Mouse (Mus musculus): ENCODE data around the gene Tlr4. TPM values are rescaled to one million over a fixed set of nuclear protein-coding genes. Genes with fewer than 3 reads are reported as not detected.

The Tlr4 gene
- 0.98 and 1.3 TPM in 2 replicates for polyA plus RNA-seq (2015; fragmentation: Nextera tagmentation; extraction: Ambion mirVana)

- Histone ChIP-seq H3K9me3 (no peaks in the 10 kb centered on the region), H3K9ac (peak within 1 kb of the TSS; percentile 31; the same call in 1 of the 2 replicates), H3K4me1 (peaks cover 13% of the 10 kb centered on the region), H3K27me3 (no peaks in the 10 kb centered on the region), H3K4me3 (peak within 1 kb of the TSS; percentile 25), H3K36me3 (no peaks in the 10 kb centered on the region), H3K27ac (peak within 1 kb of the TSS; percentile 55), H3K4me2 (replicated peaks) (peak within 1 kb of the TSS; percentile 51)
- WGBS = 47% methylated on average over 11 of the region's 11 CpGs
- ATAC-seq (ENCODE audit: low FRiP score, low read depth) = peak; percentile 71; the same call in 1 of the 2 replicates
Measured at GRCm38 (mm10) chr4:66827463-66828162, at the start of gene Tlr4. Gene Tlr4, plus strand, starts transcription at chr4:66827584.

GRCm38 (mm10) chr4:66794283-66794682 lies 33.1 kb upstream of the Tlr4 start:
- Histone ChIP-seq H3K36me3 (no peaks in the 10 kb centered on the region), H3K9ac (no peak overlapping the region), H3K4me3 (no peak overlapping the region), H3K4me2 (replicated peaks) (no peak overlapping the region), H3K4me1 (no peaks in the 10 kb centered on the region), H3K9me3 (no peaks in the 10 kb centered on the region), H3K27me3 (no peaks in the 10 kb centered on the region), H3K27ac (no peak overlapping the region)
- ATAC-seq (ENCODE audit: low FRiP score, low read depth) = peak; percentile 19; the same call in 1 of the 2 replicates
- 77% methylated on average over 2 of the region's 2 CpGs for WGBS

GRCm38 (mm10) chr4:66796683-66797082 lies 30.7 kb upstream of the Tlr4 start:
- Histone ChIP-seq H3K4me2 (replicated peaks) (no peak overlapping the region), H3K9ac (no peak overlapping the region), H3K4me3 (no peak overlapping the region), H3K4me1 (no peaks in the 10 kb centered on the region), H3K27ac (no peak overlapping the region), H3K9me3 (no peaks in the 10 kb centered on the region), H3K27me3 (no peaks in the 10 kb centered on the region), H3K36me3 (no peaks in the 10 kb centered on the region)
- 90% methylated on average over 2 of the region's 2 CpGs for WGBS
- ATAC-seq (ENCODE audit: low FRiP score, low read depth) = no peak

GRCm38 (mm10) chr4:66804552-66805301 lies 22.7 kb upstream of the Tlr4 start:
- no peaks in the 10 kb centered on the region for H3K9me3 ChIP-seq
- no peak; the same call in 1 of the 2 replicates for ATAC-seq (ENCODE audit: low FRiP score, low read depth)
- H3K27ac ChIP-seq = no peak overlapping the region
- no peaks in the 10 kb centered on the region for H3K27me3 ChIP-seq
- H3K4me3 ChIP-seq = no peak overlapping the region
- H3K9ac ChIP-seq = no peak overlapping the region
- no peaks in the 10 kb centered on the region for H3K36me3 ChIP-seq
- H3K4me2 ChIP-seq (replicated peaks) = no peak overlapping the region
- no peaks in the 10 kb centered on the region for H3K4me1 ChIP-seq
- 57% methylated on average over 4 of the region's 4 CpGs for WGBS

GRCm38 (mm10) chr4:66805747-66806146 lies 21.6 kb upstream of the Tlr4 start:
- Histone ChIP-seq H3K4me3 (no peak overlapping the region), H3K9ac (no peak overlapping the region), H3K27ac (no peak overlapping the region), H3K4me1 (no peaks in the 10 kb centered on the region), H3K36me3 (no peaks in the 10 kb centered on the region), H3K27me3 (no peaks in the 10 kb centered on the region), H3K4me2 (replicated peaks) (no peak overlapping the region), H3K9me3 (no peaks in the 10 kb centered on the region)
- no peak for ATAC-seq (ENCODE audit: low FRiP score, low read depth)

- Histone ChIP-seq H3K36me3 (no peaks in the 10 kb centered on the region), H3K9ac (no peak overlapping the region), H3K4me3 (no peak overlapping the region), H3K9me3 (no peaks in the 10 kb centered on the region), H3K27ac (no peak overlapping the region), H3K27me3 (no peaks in the 10 kb centered on the region), H3K4me2 (replicated peaks) (no peak overlapping the region), H3K4me1 (no peaks in the 10 kb centered on the region)
- ATAC-seq (ENCODE audit: low FRiP score, low read depth) = no peak
- 84% methylated on average over 3 of the region's 3 CpGs for WGBS
Measured at GRCm38 (mm10) chr4:66816364-66817026, 10.9 kb upstream of the Tlr4 start.

- no peak overlapping the region for H3K27ac ChIP-seq
- H3K4me1 ChIP-seq = no peaks in the 10 kb centered on the region
- 64% methylated on average over 2 of the region's 2 CpGs for WGBS
- ATAC-seq (ENCODE audit: low FRiP score, low read depth) = no peak
- no peaks in the 10 kb centered on the region for H3K27me3 ChIP-seq
- H3K36me3 ChIP-seq = no peaks in the 10 kb centered on the region
- no peak overlapping the region for H3K4me2 ChIP-seq (replicated peaks)
- no peak overlapping the region for H3K4me3 ChIP-seq
- H3K9me3 ChIP-seq = no peaks in the 10 kb centered on the region
- H3K9ac ChIP-seq = no peak overlapping the region
Measured at GRCm38 (mm10) chr4:66821171-66821570, 6.2 kb upstream of the Tlr4 start.

GRCm38 (mm10) chr4:66821764-66822163 lies 5.6 kb upstream of the Tlr4 start:
- ATAC-seq (ENCODE audit: low FRiP score, low read depth) = no peak
- Histone ChIP-seq H3K9me3 (no peaks in the 10 kb centered on the region), H3K4me3 (no peak overlapping the region), H3K36me3 (no peaks in the 10 kb centered on the region), H3K27me3 (no peaks in the 10 kb centered on the region), H3K4me1 (no peaks in the 10 kb centered on the region), H3K9ac (no peak overlapping the region), H3K27ac (no peak overlapping the region), H3K4me2 (replicated peaks) (no peak overlapping the region)
- 77% methylated on average over 3 of the region's 3 CpGs for WGBS

GRCm38 (mm10) chr4:66828163-66828668 lies 832 bp downstream of the Tlr4 start:
- no peaks in the 10 kb centered on the region for H3K27me3 ChIP-seq
- no peak for ATAC-seq (ENCODE audit: low FRiP score, low read depth)
- H3K4me1 ChIP-seq = peaks cover 13% of the 10 kb centered on the region
- H3K4me2 ChIP-seq (replicated peaks) = peak overlapping the region; percentile 51
- peak overlapping the region; percentile 55; the same call in 1 of the 2 replicates for H3K27ac ChIP-seq
- H3K9me3 ChIP-seq = no peaks in the 10 kb centered on the region
- WGBS = 25% methylated on average over 6 of the region's 6 CpGs
- no peaks in the 10 kb centered on the region for H3K36me3 ChIP-seq
- peak overlapping the region; percentile 25 for H3K4me3 ChIP-seq
- no peak overlapping the region for H3K9ac ChIP-seq

GRCm38 (mm10) chr4:66828686-66829085 lies 1.3 kb downstream of the Tlr4 start:
- 21% methylated on average over 5 of the region's 5 CpGs for WGBS

GRCm38 (mm10) chr4:66838071-66838470 lies 10.7 kb downstream of the Tlr4 start:
- Histone ChIP-seq H3K4me2 (replicated peaks) (no peak overlapping the region), H3K27me3 (no peaks in the 10 kb centered on the region), H3K9ac (no peak overlapping the region), H3K27ac (no peak overlapping the region), H3K4me3 (no peak overlapping the region), H3K4me1 (no peaks in the 10 kb centered on the region), H3K36me3 (no peaks in the 10 kb centered on the region), H3K9me3 (no peaks in the 10 kb centered on the region)
- no peak for ATAC-seq (ENCODE audit: low FRiP score, low read depth)
- WGBS = 81% methylated on average over 2 of the region's 2 CpGs

More at GRCm38 (mm10) chr4:66828686-66829085, 1.3 kb downstream of the Tlr4 start:
- H3K4me1 ChIP-seq = peaks cover 13% of the 10 kb centered on the region
- H3K9ac ChIP-seq = no peak overlapping the region
- H3K4me3 ChIP-seq = no peak overlapping the region
- H3K9me3 ChIP-seq = no peaks in the 10 kb centered on the region
- no peaks in the 10 kb centered on the region for H3K27me3 ChIP-seq
- no peak for ATAC-seq (ENCODE audit: low FRiP score, low read depth)
- no peak overlapping the region for H3K27ac ChIP-seq
- no peak overlapping the region for H3K4me2 ChIP-seq (replicated peaks)
- no peaks in the 10 kb centered on the region for H3K36me3 ChIP-seq

- no peaks in the 10 kb centered on the region for H3K4me1 ChIP-seq
- no peaks in the 10 kb centered on the region for H3K27me3 ChIP-seq
- ATAC-seq (ENCODE audit: low FRiP score, low read depth) = no peak
- no peak overlapping the region for H3K27ac ChIP-seq
- H3K4me2 ChIP-seq (replicated peaks) = no peak overlapping the region
- no peak overlapping the region for H3K4me3 ChIP-seq
- no peak overlapping the region for H3K9ac ChIP-seq
- no peaks in the 10 kb centered on the region for H3K9me3 ChIP-seq
- 74% methylated on average over 1 of the region's 1 CpGs for WGBS
- no peaks in the 10 kb centered on the region for H3K36me3 ChIP-seq
Measured at GRCm38 (mm10) chr4:66843255-66843654, 15.9 kb downstream of the Tlr4 start.
